Mouse (Mus musculus) liver, embryonic 11.5 days (tissue): ENCODE results near the gene Clp1. TPM values are rescaled to one million over a fixed set of nuclear protein-coding genes. Genes with fewer than 3 reads are reported as not detected.

Experiments used
- ATAC-seq: fragments of 200-750 bp; cut with Nextera tagmentation; replicated peaks from 2 replicates; pipeline ENCODE4 v1.8.0; 2017; ENCODE audit warnings: moderate number of reproducible peaks, mild to moderate bottlenecking, moderate TSS enrichment, moderate library complexity; ENCODE audit not compliant: low FRiP score
- DNase-seq: peaks from one replicate; pipeline ENCODE4 v3.0.0-alpha.2; 2017; ENCODE audit warnings: low spot score
- H3K27ac ChIP-seq: fragments of 300-500 bp; sonication (generic); 2 replicates; pipeline ENCODE4 v1.5.1; 2014; ENCODE audit warnings: mild to moderate bottlenecking, low read depth, low read length, control low read depth
- H3K27me3 ChIP-seq: fragments of 300-500 bp; sonication (generic); replicated peaks from 2 replicates; pipeline ENCODE4 v1.6.1; 2014; ENCODE audit warnings: low read length, mixed read lengths; ENCODE audit not compliant: control insufficient read depth, insufficient read depth
- H3K36me3 ChIP-seq: fragments of 300-500 bp; sonication (generic); 2 replicates; pipeline ENCODE4 v1.6.1; 2014; ENCODE audit warnings: mild to moderate bottlenecking, low read length, moderate library complexity, mixed read lengths; ENCODE audit not compliant: control insufficient read depth, insufficient read depth
- H3K4me1 ChIP-seq: fragments of 300-500 bp; sonication (generic); replicated peaks from 2 replicates; pipeline ENCODE4 v1.6.1; 2014; ENCODE audit warnings: low read length, mixed read lengths; ENCODE audit not compliant: control insufficient read depth, insufficient read depth
- H3K4me2 ChIP-seq: fragments of 300-500 bp; sonication (generic); 2 replicates; pipeline ENCODE4 v1.6.1; 2014; ENCODE audit warnings: mild to moderate bottlenecking, control low read depth, moderate library complexity
- H3K4me3 ChIP-seq: fragments of 300-500 bp; sonication (generic); 2 replicates; pipeline ENCODE4 v1.5.1; 2014; ENCODE audit warnings: low read depth, low read length, control low read depth
- H3K9ac ChIP-seq: fragments of 300-500 bp; sonication (generic); 2 replicates; pipeline ENCODE4 v1.6.1; 2014; ENCODE audit warnings: low read depth, low read length, control low read depth
- H3K9me3 ChIP-seq: fragments of 300-500 bp; sonication (generic); 2 replicates; pipeline ENCODE4 v1.6.1; 2016; ENCODE audit warnings: low read length, inconsistent platforms, mixed read lengths; ENCODE audit not compliant: control insufficient read depth
- WGBS: fragments of 180-500 bp; shearing (Covaris S2); extraction: QIAGEN DNeasy Blood & Tissue Kit; methylation state at CpG from one replicate; pipeline ENCODE4 v1.1.7; 2014; 5-methylcytosine and 5-hydroxymethylcytosine counted together
- polyA plus RNA-seq: library from polyadenylated mRNA; unstranded; fragments of >200 nt; fragmentation: Nextera tagmentation; extraction: Ambion mirVana; gene quantifications from 2 replicates; pipeline ENCODE4 v1.2.1, GENCODE M21; 2014

The Clp1 gene
- polyA plus RNA-seq, 1 experiment from 2014 or later, result 59.3 TPM

DNA sequence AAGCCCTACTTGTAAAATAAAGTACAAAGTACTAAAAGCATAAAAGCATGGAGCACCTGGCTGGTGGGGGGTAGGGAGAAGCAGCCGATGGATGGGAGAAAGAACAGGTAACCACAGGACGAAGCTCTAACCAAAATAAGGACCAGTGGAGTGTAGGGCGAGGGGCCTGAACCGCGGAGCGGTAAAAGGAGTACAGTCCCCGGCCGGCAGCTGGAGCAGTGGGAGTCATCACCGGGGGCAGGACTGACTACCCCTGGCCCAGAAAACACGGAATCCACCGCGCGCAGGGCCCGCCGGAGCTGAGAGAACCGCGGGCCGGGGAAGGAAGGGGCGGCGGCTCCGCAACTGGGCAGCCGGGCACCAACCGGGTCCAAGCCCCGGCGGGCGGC, 12.7 kb downstream of the Clp1 start:
- peak overlapping the region; percentile 69 for H3K4me2 ChIP-seq
- peak overlapping the region; percentile 98 for H3K4me3 ChIP-seq
- no peak; the same call in 1 of the 2 replicates for ATAC-seq
- H3K27me3 ChIP-seq, result no peaks in the 10 kb centered on the region
- under 1% methylated on average over 26 of the region's 26 CpGs for WGBS
- no peak for DNase-seq
- H3K4me1 ChIP-seq, result peaks cover 14% of the 10 kb centered on the region
- H3K36me3 ChIP-seq, result peaks cover 10% of the 10 kb centered on the region; the same call in 1 of the 2 replicates
- H3K9me3 ChIP-seq, result no peaks in the 10 kb centered on the region
- peak overlapping the region; percentile 93 for H3K9ac ChIP-seq
- peak overlapping the region; percentile 99 for H3K27ac ChIP-seq

DNA sequence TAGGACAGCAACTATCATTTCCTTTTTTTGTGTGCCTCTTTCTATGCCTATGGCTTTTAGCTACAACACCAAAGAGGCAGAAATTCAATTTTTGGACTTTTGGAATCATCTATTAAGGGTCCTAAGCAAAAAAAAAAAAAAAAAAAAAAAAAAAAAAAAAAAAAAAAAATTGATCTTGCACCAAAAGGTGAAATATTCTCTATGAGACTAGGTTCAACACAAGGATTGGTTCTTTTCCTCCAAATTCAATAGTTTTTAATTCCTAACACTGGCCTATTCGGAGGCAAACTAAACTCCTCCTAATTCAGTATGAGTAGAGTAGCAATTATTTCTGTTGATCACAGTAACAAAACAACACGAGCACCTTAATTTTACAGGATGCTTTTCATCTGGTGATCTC, 15.3 kb downstream of the Clp1 start:
- H3K9ac ChIP-seq, result no peak overlapping the region
- no peak for ATAC-seq
- peaks cover 15% of the 10 kb centered on the region; the same call in 1 of the 2 replicates for H3K36me3 ChIP-seq
- no peaks in the 10 kb centered on the region for H3K9me3 ChIP-seq
- DNase-seq, result no peak
- H3K4me1 ChIP-seq, result peaks cover 11% of the 10 kb centered on the region
- H3K27ac ChIP-seq, result no peak overlapping the region
- H3K4me2 ChIP-seq, result no peak overlapping the region
- no peaks in the 10 kb centered on the region for H3K27me3 ChIP-seq
- 89% methylated on average over 2 of the region's 2 CpGs for WGBS
- H3K4me3 ChIP-seq, result no peak overlapping the region

DNA sequence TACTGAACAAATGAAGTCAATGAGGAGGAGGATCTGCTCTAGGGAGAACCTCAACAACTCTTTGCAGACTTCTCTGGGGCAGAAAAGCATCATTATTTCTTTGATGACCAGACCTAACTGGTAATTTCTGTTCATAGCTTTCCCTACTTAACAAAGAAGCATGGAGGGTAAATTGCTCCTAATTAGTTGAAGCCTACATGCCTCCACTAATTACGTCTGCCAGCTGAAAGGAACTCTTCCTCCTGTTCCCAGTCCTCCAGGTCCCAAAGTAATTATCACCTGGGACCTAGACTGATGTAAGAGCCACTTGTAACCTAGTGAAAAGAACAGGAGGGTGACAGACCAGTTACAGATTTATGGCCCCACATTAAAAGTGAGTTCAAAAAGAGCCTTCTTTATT, 19.6 kb downstream of the Clp1 start:
- no peak for DNase-seq
- peaks cover 9% of the 10 kb centered on the region for H3K4me1 ChIP-seq
- peaks cover 18% of the 10 kb centered on the region; the same call in 1 of the 2 replicates for H3K36me3 ChIP-seq
- no peak for ATAC-seq
- H3K9ac ChIP-seq, result no peak overlapping the region
- no peak overlapping the region for H3K4me3 ChIP-seq
- no peaks in the 10 kb centered on the region for H3K9me3 ChIP-seq
- H3K4me2 ChIP-seq, result no peak overlapping the region
- H3K27ac ChIP-seq, result no peak overlapping the region
- 71% methylated on average over 1 of the region's 1 CpGs for WGBS
- no peaks in the 10 kb centered on the region for H3K27me3 ChIP-seq

DNA sequence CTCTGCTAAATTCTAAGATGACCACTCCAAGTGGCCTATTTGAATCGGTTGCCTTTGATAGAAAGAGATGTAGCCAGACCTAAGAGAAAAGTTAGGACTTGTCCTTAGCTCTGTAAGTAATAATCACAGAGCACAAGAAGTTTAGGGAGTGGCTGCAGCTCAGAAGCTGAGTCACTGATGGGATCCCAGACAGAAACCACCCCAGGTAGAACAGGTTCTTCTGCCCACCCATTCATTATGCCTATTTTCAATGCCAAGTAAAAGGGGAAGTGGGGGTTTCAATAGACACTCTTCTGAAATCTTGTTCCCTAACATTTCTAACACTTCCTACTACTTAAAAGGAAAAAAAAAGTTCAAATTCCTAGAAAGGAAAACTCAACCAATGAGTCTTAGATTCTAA, 21.9 kb downstream of the Clp1 start:
- H3K4me2 ChIP-seq, result no peak overlapping the region
- no peak overlapping the region for H3K27ac ChIP-seq
- no peaks in the 10 kb centered on the region for H3K27me3 ChIP-seq
- H3K4me3 ChIP-seq, result no peak overlapping the region
- ATAC-seq, result no peak
- WGBS, result 72% methylated on average over 1 of the region's 1 CpGs
- H3K4me1 ChIP-seq, result peaks cover 9% of the 10 kb centered on the region
- H3K9ac ChIP-seq, result no peak overlapping the region
- DNase-seq, result no peak
- peaks cover 13% of the 10 kb centered on the region; the same call in 1 of the 2 replicates for H3K36me3 ChIP-seq
- no peaks in the 10 kb centered on the region for H3K9me3 ChIP-seq

DNA sequence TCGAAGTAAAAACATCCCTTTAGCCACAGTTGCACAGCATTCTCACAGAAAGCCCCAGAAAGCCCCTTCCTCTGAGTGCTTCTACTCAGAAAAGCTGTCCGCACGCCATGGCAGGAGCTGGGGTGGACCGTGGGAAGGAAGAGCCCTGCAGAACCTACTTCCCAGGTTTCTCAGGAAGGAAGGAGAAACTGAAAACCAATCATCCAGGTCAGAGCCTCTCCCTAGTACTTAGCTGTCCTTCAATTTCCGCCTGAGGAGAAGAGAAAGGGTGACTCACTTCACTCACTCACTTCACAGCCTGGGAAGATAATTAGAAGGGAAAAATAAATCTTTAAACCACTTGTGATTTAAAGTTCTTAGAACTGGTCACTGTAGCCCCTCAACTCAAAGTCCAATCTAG, 22.8 kb downstream of the Clp1 start:
- Histone ChIP-seq H3K4me3 (no peak overlapping the region), H3K27me3 (no peaks in the 10 kb centered on the region), H3K9ac (no peak overlapping the region), H3K4me2 (no peak overlapping the region), H3K36me3 (peaks cover 8% of the 10 kb centered on the region; the same call in 1 of the 2 replicates), H3K9me3 (no peaks in the 10 kb centered on the region), H3K27ac (no peak overlapping the region), H3K4me1 (peaks cover 9% of the 10 kb centered on the region)
- ATAC-seq (no peak), DNase-seq (no peak)
- WGBS, result 69% methylated on average over 5 of the region's 5 CpGs

DNA sequence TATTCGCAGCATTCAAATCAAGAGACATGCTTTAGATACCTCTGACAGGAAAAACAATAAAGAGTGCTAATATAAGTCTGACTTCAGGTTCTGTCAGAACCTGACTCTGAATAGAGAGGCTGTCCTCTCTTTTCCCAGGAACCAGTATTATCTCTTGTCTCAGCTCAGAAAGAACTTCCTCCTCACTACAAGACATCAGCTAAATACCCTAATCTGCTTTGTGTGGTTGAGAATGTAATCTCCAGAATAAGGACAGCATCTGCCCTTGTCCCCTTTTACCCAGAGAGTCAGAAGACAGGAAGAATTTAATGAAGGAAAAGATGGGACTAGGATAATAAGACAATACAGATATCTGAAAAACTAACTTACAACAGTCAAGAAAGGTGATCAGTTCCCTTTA, 23.7 kb downstream of the Clp1 start:
- peaks cover 6% of the 10 kb centered on the region; the same call in 1 of the 2 replicates for H3K36me3 ChIP-seq
- H3K27ac ChIP-seq, result no peak overlapping the region
- H3K4me2 ChIP-seq, result no peak overlapping the region
- peaks cover 9% of the 10 kb centered on the region for H3K4me1 ChIP-seq
- no peak overlapping the region for H3K9ac ChIP-seq
- DNase-seq (no peak), ATAC-seq (no peak; the same call in 1 of the 2 replicates)
- H3K9me3 ChIP-seq, result no peaks in the 10 kb centered on the region
- WGBS, result 77% methylated on average over 1 of the region's 1 CpGs
- no peaks in the 10 kb centered on the region for H3K27me3 ChIP-seq
- no peak overlapping the region for H3K4me3 ChIP-seq

DNA sequence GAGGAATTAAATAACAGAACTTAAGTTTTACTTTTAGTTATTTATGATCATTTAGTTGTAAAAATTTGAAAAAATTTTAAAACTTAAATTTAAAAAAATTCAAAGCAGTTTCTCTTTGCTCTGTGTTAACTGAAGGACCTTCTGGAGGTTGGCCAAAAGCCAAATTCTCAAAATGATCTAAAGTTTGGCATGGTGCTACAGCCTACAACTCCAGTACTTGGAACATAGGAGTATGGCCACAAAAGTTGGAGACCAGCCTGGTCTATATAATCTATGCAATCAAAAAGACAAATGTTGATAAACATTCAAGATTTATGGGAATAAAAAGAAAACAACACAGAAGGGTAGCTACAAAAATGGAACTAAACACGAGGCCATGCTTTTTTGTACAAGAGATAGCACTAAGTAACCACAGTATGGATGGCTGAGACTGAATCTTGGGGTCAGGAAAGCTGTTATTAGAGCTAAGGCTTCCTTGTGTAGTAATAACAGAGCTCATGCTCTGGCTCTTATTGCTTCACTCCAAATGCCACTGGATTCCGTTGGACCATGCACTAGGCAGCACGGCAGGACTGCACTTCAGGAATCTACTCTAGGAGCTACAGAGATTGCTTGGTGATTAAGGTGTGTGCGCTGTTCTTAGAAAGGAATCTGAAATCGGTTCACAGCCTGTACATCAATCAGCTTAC, 32.0 kb downstream of the Clp1 start:
- no peak for ATAC-seq
- no peaks in the 10 kb centered on the region for H3K4me1 ChIP-seq
- H3K4me2 ChIP-seq, result no peak overlapping the region
- no peak overlapping the region for H3K9ac ChIP-seq
- no peak overlapping the region for H3K4me3 ChIP-seq
- no peaks in the 10 kb centered on the region for H3K9me3 ChIP-seq
- H3K27ac ChIP-seq, result no peak overlapping the region
- no peak for DNase-seq
- WGBS, result 89% methylated on average over 5 of the region's 5 CpGs
- peaks cover 26% of the 10 kb centered on the region for H3K36me3 ChIP-seq
- H3K27me3 ChIP-seq, result no peaks in the 10 kb centered on the region

DNA sequence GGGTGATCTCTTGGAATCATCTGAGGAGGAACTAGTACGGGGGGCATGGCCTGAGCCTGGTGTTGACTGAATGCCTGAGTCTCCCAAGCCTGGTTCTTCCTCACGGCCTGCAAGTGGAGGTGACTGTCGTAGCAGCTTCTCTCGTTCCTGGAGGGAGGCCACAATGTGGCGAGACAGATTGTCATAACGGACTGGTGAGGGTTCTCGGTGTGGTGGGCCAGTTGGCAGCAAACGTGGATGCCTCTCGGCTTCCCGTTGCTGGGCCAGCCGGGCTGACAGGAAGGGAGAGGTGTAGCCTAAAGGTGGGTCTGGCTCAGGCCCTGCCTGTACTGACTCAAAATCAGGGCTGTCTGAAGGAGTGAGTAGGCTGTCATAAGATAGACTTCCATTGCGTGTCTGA, 37.1 kb downstream of the Clp1 start:
- no peak overlapping the region for H3K4me2 ChIP-seq
- H3K9me3 ChIP-seq, result no peaks in the 10 kb centered on the region
- ATAC-seq (no peak), DNase-seq (no peak)
- peaks cover 4% of the 10 kb centered on the region; the same call in 1 of the 2 replicates for H3K4me1 ChIP-seq
- H3K4me3 ChIP-seq, result no peak overlapping the region
- 90% methylated on average over 12 of the region's 12 CpGs for WGBS
- H3K27me3 ChIP-seq, result no peaks in the 10 kb centered on the region
- H3K36me3 ChIP-seq, result peaks cover 45% of the 10 kb centered on the region
- no peak overlapping the region for H3K27ac ChIP-seq
- H3K9ac ChIP-seq, result no peak overlapping the region
